Mouse (Mus musculus) G1E (cell line): Measurements from ENCODE around the gene Nemf.

Experiments used
- CTCF ChIP-seq: IDR thresholded peaks from 2 replicates; pipeline ENCODE4 v1.5.1; 2012; ENCODE audit warnings: low read depth, low read length, inconsistent platforms, mixed read lengths
- TAL1 ChIP-seq: conservative IDR thresholded peaks from 2 replicates; pipeline ENCODE4 v1.6.1; 2012; ENCODE audit warnings: low read depth, low read length, inconsistent platforms, mixed read lengths

DNA sequence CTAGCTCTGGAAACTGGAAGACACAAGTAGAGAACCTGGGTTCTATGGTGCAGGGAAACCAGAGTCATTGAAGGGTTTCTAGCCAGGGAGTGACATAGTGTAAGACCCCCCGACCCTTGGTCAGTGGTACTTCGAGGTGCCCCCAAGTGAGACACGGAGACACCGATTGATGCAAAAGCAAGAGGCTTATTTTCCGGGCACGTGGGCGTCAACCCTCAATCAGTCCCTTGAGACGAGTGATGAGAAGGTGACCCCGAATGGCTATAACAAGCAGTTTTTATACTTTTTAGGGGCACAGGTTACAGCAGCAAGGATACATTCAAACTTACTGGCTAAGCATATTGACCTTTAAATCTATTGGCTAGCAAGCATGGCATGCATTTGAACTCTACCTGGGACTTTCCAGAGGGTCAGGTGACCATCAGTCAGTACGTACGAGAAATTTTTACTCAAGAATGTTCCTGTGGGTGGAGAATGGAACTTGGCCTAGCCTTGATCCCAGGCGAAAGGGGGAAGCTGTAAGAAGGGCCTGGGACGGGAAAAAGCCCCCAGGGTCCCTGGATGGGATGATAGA is 45.7 kb upstream of the Nemf start:
- TF ChIP-seq CTCF = no peak
- TF ChIP-seq TAL1 = no peak
